Mouse (Mus musculus): ENCODE measurements at regions not wholly inside any gene's neighbourhood (a gene's known extent, or its start where the extent isn't known, plus 50 kb on each side); places are given as distances from the start of the nearest gene placed in this dataset.

DNA sequence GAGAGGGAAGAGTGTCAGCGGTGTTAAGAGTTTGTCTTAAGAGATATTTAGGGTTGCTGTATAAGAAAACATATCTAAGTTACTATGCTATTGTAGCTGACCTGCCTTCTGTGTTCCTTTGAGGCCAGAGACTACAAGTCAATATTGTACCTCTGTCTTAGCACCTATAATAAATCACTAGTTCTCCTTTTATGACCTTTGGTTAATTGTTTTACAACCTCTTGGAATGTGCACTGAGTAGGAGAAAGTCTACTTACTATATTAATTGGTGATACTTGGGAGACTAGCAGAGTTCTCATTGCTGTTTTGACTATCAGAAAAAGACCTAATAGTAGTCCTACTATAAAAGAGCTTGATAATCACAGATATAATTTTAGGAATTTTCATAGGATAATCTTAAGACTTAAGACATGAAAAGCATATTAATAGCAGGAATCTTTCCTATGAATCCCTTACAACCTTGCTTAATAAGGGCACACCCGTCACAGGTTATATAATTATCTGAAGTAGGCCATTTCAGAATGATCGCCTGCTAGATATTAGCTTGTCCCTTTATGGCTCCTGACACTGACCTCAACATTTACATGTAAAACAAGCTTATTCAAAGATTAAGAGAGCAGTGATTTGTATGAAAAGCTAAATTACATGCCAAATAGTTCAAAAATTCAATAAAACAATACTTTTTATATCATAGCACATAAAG lies 1003.1 kb downstream of the Serpinb8 start:
- Histone ChIP-seq H3K36me3 (ENCODE audit: insufficient read depth, low read length) (no peaks in the 10 kb centered on the region), H3K4me1 (ENCODE audit: insufficient read depth, low read length) (no peaks in the 10 kb centered on the region), H3K27me3 (ENCODE audit: insufficient read depth, low read length) (no peaks in the 10 kb centered on the region), H3K4me3 (ENCODE audit: low read depth, low read length) (no peak overlapping the region), H3K27ac (ENCODE audit: low read depth, low read length) (no peak overlapping the region), H3K9ac (replicated peaks; ENCODE audit: low read length, poor library complexity, severe bottlenecking) (no peak overlapping the region), H3K4me2 (ENCODE audit: low read depth, low read length, poor library complexity, severe bottlenecking) (no peak overlapping the region), H3K9me3 (ENCODE audit: low read length) (no peaks in the 10 kb centered on the region)
- no peak for TF ChIP-seq CTCF (IDR thresholded peaks at IDR 0.05)
- DNase-seq (ENCODE audit: low spot score), result no peak
- no peak for ATAC-seq (ENCODE audit: low FRiP score)
- 90% methylated on average over 3 of the region's 3 CpGs for WGBS

DNA sequence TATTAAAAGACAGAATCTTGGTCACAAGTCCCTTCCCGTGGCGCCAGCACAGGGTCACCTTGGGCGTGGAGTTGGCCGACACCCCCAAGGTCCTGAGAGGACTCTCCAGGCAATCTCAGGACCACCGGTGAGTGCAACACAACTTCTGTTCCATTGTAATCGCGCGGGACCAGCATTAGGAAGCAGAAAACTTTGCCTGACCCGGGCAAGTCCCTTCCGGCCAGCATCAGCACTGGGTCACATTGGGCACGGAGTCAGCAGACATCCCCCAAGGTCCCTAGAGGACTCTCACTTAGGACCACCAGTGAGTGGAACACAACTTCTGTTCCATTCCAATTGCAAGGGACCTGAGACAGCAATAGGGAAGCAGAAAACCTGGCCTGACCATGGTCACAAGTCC lies 1007.3 kb downstream of the Serpinb8 start:
- no peak overlapping the region for H3K4me3 ChIP-seq (ENCODE audit: low read depth, low read length)
- DNase-seq (ENCODE audit: low spot score) (no peak), ATAC-seq (ENCODE audit: low FRiP score) (no peak)
- H3K27ac ChIP-seq (ENCODE audit: low read depth, low read length), result no peak overlapping the region
- H3K9ac ChIP-seq (replicated peaks; ENCODE audit: low read length, poor library complexity, severe bottlenecking), result no peak overlapping the region
- TF ChIP-seq CTCF (IDR thresholded peaks at IDR 0.05), result no peak
- H3K27me3 ChIP-seq (ENCODE audit: insufficient read depth, low read length), result no peaks in the 10 kb centered on the region
- no peak overlapping the region for H3K4me2 ChIP-seq (ENCODE audit: low read depth, low read length, poor library complexity, severe bottlenecking)
- no peaks in the 10 kb centered on the region for H3K4me1 ChIP-seq (ENCODE audit: insufficient read depth, low read length)
- no peaks in the 10 kb centered on the region for H3K9me3 ChIP-seq (ENCODE audit: low read length)
- 94% methylated on average over 11 of the region's 11 CpGs for WGBS
- no peaks in the 10 kb centered on the region for H3K36me3 ChIP-seq (ENCODE audit: insufficient read depth, low read length)
